Mouse (Mus musculus) adrenal gland, adult 18-20 months (tissue): ENCODE measurements around the gene Gatc. TPM values are rescaled to one million over a fixed set of nuclear protein-coding genes. Genes with fewer than 3 reads are reported as not detected.

Experiments used
- DNase-seq, 2 experiments: peaks; one replicate each; pipeline ENCODE4 v3.0.0; 2021 to 2022; ENCODE audit warnings: low spot score in 2 of 2
- total RNA-seq, 2 experiments: library from RNA; stranded (reverse); gene quantifications; 1 replicate in 1 of 2; 2 replicates in 1 of 2; pipeline ENCODE4 v1.2.3; 2021

Gene Gatc
- total RNA-seq, 2 experiments from 2014 or later: 18.3 to 22.5 TPM

DNA sequence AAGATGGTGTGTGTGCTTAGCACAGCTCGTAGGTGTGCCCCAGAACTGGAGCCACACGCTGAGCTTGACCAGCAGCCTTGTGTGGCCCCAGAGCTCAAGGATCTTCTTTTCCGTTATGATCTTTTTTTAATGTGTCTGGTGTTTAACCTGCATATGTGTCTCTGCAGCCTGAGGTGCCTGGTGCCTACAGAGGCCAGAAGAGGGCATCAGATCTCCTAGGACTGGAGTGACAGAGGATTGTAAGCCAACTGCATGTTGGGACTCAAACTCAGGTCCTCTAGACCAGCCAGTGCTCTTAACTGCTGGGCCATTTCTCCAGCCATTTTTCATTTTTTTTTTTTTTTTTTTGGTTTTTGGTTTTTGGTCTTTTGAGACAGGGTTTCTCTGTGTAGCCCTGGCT lies 56.2 kb downstream of the Gatc start:
- no peak for DNase-seq

Other genes starting within 250 kb of the Gatc start
- not detected for gene Gm10401, start 242.9 kb downstream of the Gatc start, total RNA-seq
- gene Acads, start 221.8 kb downstream of the Gatc start, total RNA-seq: 100 to 1,000 TPM; 211 to 251 TPM
- 10 to 100 TPM; 36.6 to 46.1 TPM for gene Unc119b, start 206.2 kb downstream of the Gatc start, total RNA-seq
- 100 to 1,000 TPM; 173 to 221 TPM for gene Mlec, start 183.0 kb downstream of the Gatc start, total RNA-seq
- 10 to 100 TPM; 28.4 to 34.3 TPM for gene Cabp1, start 146.8 kb downstream of the Gatc start, total RNA-seq
- gene Pop5, start 105.3 kb downstream of the Gatc start, total RNA-seq: 10 to 100 TPM; 71.6 to 84.6 TPM
- gene Rnf10, start 68.3 kb downstream of the Gatc start, total RNA-seq: 100 to 1,000 TPM; 224 to 268 TPM
- gene Coq5, start 61.5 kb downstream of the Gatc start, total RNA-seq: 10 to 100 TPM; 58.6 to 75.8 TPM
- gene Dynll1, start 40.2 kb downstream of the Gatc start, total RNA-seq: 100 to 1,000 TPM; 268 to 338 TPM
- gene Srsf9, start 14.0 kb downstream of the Gatc start, total RNA-seq: 10 to 100 TPM; 67.0 to 70.1 TPM
- gene Triap1, start within 50 bp of the Gatc start, total RNA-seq: 10 to 100 TPM; 29.5 to 48.1 TPM
- gene Cox6a1, start 7.8 kb upstream of the Gatc start, total RNA-seq: 1,000 to 10,000 TPM; 1,252 to 1,785 TPM
- 10 to 100 TPM; 12.4 to 20.8 TPM for gene Msi1, start 88.4 kb upstream of the Gatc start, total RNA-seq
- not detected for gene Pla2g1b, start 125.1 kb upstream of the Gatc start, total RNA-seq
- gene Sirt4, start 143.5 kb upstream of the Gatc start, total RNA-seq: 10 to 100 TPM; 18.1 to 21.2 TPM
- gene Pxn, start 165.5 kb upstream of the Gatc start, total RNA-seq: 10 to 100 TPM; 34.1 to 42.2 TPM
- gene Rplp0, start 218.3 kb upstream of the Gatc start, total RNA-seq: 100 to 1,000 TPM; 706 to 758 TPM
- gene Gcn1l1, start 224.1 kb upstream of the Gatc start, total RNA-seq: 10 to 100 TPM; 51.7 to 59.0 TPM